Mouse (Mus musculus) left cerebral cortex, postnatal 4 days (tissue): ENCODE results near the gene Nampt. TPM values are rescaled to one million over a fixed set of nuclear protein-coding genes. Genes with fewer than 3 reads are reported as not detected.

Source experiments
- DNase-seq: peaks from one replicate; pipeline ENCODE4 v3.0.0-alpha.2; 2022
- intact Hi-C: fragments of 180-260 bp; cut with DNase I; formaldehyde crosslinking; loops from one replicate; pipeline ENCODE4 v1.15.1; 2025
- total RNA-seq, 2 experiments: library from RNA; stranded (reverse); gene quantifications; 2 replicates each; pipeline ENCODE4 v1.2.3; 2021

Gene Nampt
- 10 to 100 TPM; 40.0 to 44.2 TPM for total RNA-seq

DNA sequence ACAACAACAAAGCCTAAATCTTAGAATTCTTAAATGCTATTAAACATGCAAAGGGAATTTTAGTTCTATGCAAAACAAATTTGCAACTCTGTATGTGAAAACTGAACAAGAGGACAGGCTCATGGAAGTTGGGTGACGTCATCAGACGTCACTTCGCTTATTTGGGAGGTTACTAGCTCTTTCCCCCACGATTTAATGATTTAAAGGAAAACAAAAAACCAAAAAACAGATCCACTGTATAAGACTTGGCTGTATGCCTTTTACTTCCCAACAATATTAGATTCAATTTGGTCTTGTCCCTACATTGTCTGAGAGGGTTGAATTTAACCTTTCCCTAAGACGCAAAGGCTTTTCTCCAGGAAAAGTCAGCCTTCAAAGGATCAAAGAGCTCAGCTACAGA is at the start of gene Nampt:
TSS of gene Nampt (plus strand) at position 130 of the 400 bp plus-strand sequence.
- intact Hi-C loops = no loop called here
- DNase-seq = peak; percentile 12

- no peak for DNase-seq
- intact Hi-C loops = no loop called here
These were observed 48.6 kb upstream of the Nampt start for GRCm38 (mm10) chr12:32770766-32771165.

DNA sequence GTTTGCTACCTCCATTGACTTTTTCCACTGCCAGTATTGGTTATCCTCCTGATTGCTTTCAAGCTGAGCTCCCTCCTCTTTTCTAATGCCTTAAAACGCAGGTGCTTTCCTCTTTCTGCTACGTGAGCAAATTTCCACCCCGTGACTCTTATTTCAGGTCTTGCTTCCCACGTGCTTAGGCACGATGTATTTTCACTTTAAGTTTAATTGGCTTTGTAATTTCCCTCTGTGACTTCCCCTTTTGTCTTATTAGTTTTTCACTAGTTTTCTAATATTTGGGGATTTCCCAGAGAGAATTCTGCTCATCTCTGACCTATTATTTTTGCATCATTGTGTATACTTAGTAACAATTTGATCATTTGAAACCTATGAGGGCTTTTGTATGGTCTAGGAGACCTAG is 44.8 kb upstream of the Nampt start:
- DNase-seq = no peak
- intact Hi-C loops = no loop called here

GRCm38 (mm10) chr12:32789092-32789491 is 30.3 kb upstream of the Nampt start:
- DNase-seq = no peak
- intact Hi-C loops = no loop called here

- DNase-seq = no peak
- intact Hi-C loops = no loop called here
These were observed 23.4 kb upstream of the Nampt start for GRCm38 (mm10) chr12:32795765-32796471.

DNA sequence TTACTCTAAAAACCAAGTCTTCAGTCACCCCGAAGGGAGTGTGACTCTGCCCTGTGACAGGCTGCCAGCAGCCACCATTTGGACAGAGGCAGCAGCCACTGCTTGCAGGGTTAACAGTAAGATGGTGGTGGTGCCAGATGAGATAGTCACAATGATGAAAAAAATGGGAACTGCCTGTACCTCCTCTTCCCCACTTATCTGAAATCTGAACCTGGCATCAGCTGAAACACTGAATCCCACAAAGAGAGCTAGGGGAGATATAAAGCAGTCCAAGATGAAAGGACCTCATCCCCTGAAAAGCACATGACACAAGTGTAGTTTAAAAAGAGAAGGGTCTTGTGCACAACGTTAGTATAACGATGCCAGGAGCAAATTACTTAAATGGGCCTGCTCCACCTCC is 21.9 kb upstream of the Nampt start:
- DNase-seq = no peak
- intact Hi-C loops = no loop called here

- intact Hi-C loops = no loop called here
These were observed 18.3 kb upstream of the Nampt start for GRCm38 (mm10) chr12:32801078-32801477.

GRCm38 (mm10) chr12:32805559-32805958 is 13.8 kb upstream of the Nampt start:
- no peak for DNase-seq

More at GRCm38 (mm10) chr12:32801078-32801477, 18.3 kb upstream of the Nampt start:
- DNase-seq = no peak

DNA sequence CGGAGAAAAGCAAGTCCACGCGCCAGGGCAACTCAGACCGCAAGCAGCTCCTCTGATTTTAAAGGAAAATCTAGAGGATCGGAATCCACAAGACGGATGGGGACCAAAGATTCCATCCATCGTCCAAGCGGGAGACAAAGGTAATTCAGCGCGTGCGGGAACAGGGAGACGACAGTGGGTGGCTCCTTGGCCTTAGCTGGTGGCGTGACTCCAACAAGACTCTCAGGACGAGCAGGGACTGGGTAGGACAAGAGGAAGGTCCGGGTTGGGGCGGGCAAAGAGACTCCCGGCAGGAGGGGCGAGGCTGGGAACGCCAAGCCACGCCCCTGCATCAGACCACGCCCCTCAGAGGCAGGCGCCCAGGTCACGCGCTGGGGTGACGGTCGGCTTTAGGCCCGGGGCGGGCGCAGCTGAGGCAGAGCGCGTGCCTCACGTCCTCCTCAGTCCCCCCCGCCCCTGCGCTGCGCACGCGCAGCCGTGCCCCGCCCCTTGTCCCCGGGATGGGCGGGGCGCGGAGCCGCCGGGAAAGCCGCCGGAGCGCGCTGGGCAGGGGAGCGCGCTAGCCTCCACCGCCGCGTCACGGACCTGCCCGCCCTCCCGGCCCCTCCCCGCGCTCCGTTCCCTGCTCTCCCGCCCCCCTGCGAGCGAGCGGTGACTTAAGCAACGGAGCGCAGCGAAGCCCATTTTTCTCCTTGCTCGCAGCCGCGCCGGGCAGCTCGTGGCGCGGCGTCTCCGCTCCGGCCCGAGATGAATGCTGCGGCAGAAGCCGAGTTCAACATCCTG is 669 bp downstream of the Nampt start:
- intact Hi-C loops = loop anchor here (5.0 kb wide), 1 partner anchor 183 kb away; no protein-coding TSS in a partner anchor
- DNase-seq = peak; percentile 99

More at GRCm38 (mm10) chr12:32805559-32805958, 13.8 kb upstream of the Nampt start:
- intact Hi-C loops = no loop called here

DNA sequence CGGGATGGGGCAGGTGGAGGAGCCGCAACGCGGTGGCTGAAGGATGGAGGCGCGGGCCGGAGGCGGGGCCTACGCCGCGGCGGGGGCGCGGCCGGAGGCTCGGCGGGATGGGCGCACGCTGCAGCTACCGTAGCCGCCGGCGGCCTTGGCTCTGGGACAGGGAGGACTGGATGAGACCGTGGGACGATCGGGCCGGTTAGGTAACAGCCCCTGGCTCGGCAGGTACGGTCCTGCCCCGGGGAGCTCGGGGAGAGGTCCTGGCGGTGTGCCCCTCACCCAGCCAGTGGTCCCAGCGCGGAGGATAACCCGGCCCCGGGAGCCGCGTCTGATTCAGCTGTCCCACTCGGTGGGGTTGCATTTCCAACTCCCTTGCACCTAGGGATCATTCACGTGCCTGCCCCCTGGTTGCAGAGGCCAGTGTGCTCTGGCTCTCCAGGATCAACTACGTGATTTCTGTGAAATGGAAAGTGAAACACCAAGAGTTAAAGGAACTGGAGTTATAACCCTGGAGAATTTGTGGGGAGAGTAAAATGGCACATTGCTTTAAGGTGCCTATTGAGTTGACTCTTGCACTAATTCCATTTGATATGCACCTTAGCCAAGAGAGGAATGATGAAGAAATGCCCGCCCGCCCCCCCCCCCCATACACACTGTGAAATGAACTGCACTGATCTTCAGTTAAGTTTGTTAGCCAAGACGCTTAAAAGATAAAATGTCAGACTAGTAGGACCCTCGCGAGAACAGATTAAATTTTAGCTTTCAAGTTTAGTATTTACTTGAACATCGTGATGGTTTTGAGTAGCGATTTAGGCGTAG is 1.6 kb downstream of the Nampt start:
- intact Hi-C loops = loop anchor here (5.0 kb wide), 1 partner anchor 184 kb away; no protein-coding TSS in a partner anchor
- peak; percentile 69 for DNase-seq

GRCm38 (mm10) chr12:32821504-32822011 is 2.2 kb downstream of the Nampt start:
- no peak for DNase-seq
- intact Hi-C loops = loop anchor here (5.0 kb wide), 1 partner anchor 184 kb away; no protein-coding TSS in a partner anchor

GRCm38 (mm10) chr12:32822066-32822465 is 2.7 kb downstream of the Nampt start:
- DNase-seq = no peak
- intact Hi-C loops = loop anchor here (5.0 kb wide), 1 partner anchor 185 kb away; no protein-coding TSS in a partner anchor

DNA sequence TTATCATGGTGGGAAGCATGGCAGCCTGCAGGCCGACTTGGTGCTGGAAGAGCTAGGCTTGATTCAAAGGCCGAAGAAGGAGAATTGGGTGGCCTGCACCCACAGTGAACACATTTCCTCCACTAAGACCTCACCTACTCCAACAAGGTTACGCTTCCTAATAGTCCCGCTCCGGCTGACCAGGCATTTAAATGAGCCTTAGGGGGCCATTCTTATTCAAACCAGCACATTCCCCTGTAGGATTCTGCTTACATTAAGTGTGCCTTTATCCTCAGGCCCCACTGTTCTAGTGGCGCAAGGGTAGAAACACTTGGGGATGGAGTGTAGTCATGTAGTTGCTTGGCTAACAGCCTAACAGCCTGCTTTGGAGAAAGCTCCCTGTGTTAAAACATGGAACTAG is 5.2 kb downstream of the Nampt start:
- intact Hi-C loops = loop anchor here (5.0 kb wide), 1 partner anchor 187 kb away; no protein-coding TSS in a partner anchor
- no peak for DNase-seq

- intact Hi-C loops = no loop called here
- peak; percentile 51 for DNase-seq
These were observed 7.6 kb downstream of the Nampt start for GRCm38 (mm10) chr12:32826971-32827370.

- DNase-seq = no peak
- intact Hi-C loops = no loop called here
These were observed 8.9 kb downstream of the Nampt start for GRCm38 (mm10) chr12:32828137-32828760.

DNA sequence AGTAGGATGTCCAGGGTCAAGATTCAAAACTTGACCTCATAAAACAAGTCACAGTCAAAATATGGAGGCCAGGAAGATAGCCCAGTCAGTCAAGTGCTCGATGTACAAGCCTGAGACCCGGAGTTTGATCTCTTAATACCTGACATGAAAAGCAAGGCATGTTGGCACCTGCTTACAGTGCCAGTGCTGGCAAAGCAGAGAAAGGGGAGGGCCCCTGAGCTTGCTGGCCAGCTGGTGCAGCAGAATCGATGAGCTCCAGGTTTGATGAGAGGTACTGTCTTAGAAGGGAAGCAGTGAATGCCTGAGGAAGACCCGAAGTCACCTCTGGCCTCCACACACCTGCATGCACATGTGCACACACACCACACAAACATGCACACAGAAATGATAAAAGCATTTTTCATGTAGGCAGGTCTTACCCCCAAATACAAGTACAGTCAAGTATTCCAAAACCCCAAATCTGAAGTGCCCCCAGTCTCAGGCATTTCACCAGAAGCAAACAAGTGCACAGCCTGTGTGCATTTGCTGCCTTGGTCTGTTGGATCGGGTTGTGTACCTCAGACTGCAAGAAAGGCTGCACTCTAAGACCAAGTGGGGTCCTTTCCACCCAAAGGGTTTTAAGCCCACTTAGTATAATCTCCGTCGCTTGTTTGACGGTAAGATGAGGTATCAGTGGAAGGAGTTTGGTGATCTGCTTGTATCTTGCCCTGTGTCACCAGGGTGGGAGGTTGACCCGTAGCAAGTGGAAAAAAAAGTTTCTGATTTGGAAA is 10.2 kb downstream of the Nampt start:
- intact Hi-C loops = no loop called here
- DNase-seq = no peak

GRCm38 (mm10) chr12:32832076-32832475 is 12.7 kb downstream of the Nampt start:
- intact Hi-C loops = no loop called here
- DNase-seq = no peak

DNA sequence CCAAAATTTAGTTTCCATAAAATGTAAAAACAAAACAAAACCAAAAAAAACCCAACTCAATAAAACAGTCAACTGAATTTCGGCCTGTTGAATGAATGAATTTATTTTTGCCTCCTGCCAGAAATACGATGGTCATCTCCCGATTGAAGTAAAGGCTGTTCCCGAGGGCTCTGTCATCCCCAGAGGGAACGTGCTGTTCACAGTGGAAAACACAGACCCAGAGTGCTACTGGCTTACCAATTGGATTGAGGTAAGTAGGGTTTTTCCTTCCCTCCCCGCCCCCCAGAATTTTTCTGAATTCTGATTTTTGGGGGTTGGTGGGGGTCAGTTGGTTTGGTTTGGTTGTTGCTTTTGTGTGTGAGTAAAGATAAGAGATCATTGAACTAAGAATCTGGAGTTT is 15.4 kb downstream of the Nampt start:
- intact Hi-C loops = no loop called here
- no peak for DNase-seq

GRCm38 (mm10) chr12:32835235-32835634 is 15.9 kb downstream of the Nampt start:
- intact Hi-C loops = no loop called here
- DNase-seq = no peak
